Mouse (Mus musculus): ENCODE results near the gene Ypel1. TPM values are rescaled to one million over a fixed set of nuclear protein-coding genes. Genes with fewer than 3 reads are reported as not detected.

Gene Ypel1
- polyA plus RNA-seq, 1 experiment from 2014 or later = 12.2 TPM

MicroRNAs within 50 kb of the gene (microRNA counts, 519-probe panel; counts per million panel counts)
- 6,538 counts per million, percentile 92 among the panel's probes with 10 or more counts for microRNA mmu-miR-130b
- 473 counts per million, percentile 71 among the panel's probes with 10 or more counts for microRNA mmu-miR-301b

Small RNA genes lying within 50 kb of the gene (microRNA-seq; reads per million reads assigned to microRNA genes)
- gene Mir130b (ENCODE audit: borderline number of aligned reads) (13,751 reads per million, percentile 95 among the genes with 10 or more reads in this experiment), gene Mir301b (ENCODE audit: borderline number of aligned reads) (141 reads per million, percentile 50 among the genes with 10 or more reads in this experiment)

Other genes with a start within 250 kb of the Ypel1 start
- gene Spag6l, start 240.2 kb upstream of the Ypel1 start, polyA plus RNA-seq (2015; fragmentation: Nextera tagmentation; extraction: Ambion mirVana) = 0.29 and 0.62 TPM in 2 replicates
- 0.62 and 0.64 TPM in 2 replicates for gene Igll1, start 205.7 kb upstream of the Ypel1 start, polyA plus RNA-seq (2015; fragmentation: Nextera tagmentation; extraction: Ambion mirVana)
- 53.2 and 59.6 TPM in 2 replicates for gene Top3b, start 199.0 kb upstream of the Ypel1 start, polyA plus RNA-seq (2015; fragmentation: Nextera tagmentation; extraction: Ambion mirVana)
- gene Vpreb1, start 198.9 kb upstream of the Ypel1 start, polyA plus RNA-seq (2015; fragmentation: Nextera tagmentation; extraction: Ambion mirVana) = 6.3 and 7.3 TPM in 2 replicates
- gene Ppm1f, start 173.2 kb upstream of the Ypel1 start, polyA plus RNA-seq (2015; fragmentation: Nextera tagmentation; extraction: Ambion mirVana) = 18.1 and 19.8 TPM in 2 replicates
- gene Mapk1, start 86.3 kb upstream of the Ypel1 start, polyA plus RNA-seq (2015; fragmentation: Nextera tagmentation; extraction: Ambion mirVana) = 180 and 190 TPM in 2 replicates
- gene Ppil2, start 41.6 kb downstream of the Ypel1 start, polyA plus RNA-seq (2015; fragmentation: Nextera tagmentation; extraction: Ambion mirVana) = 148 and 150 TPM in 2 replicates
- gene 2610318N02Rik, start 55.5 kb downstream of the Ypel1 start, polyA plus RNA-seq (2015; fragmentation: Nextera tagmentation; extraction: Ambion mirVana) = 56.5 and 61.3 TPM in 2 replicates
- 74.2 and 113 TPM in 2 replicates for gene Sdf2l1, start 62.7 kb downstream of the Ypel1 start, polyA plus RNA-seq (2015; fragmentation: Nextera tagmentation; extraction: Ambion mirVana)
- gene Ydjc, start 74.9 kb downstream of the Ypel1 start, polyA plus RNA-seq (2015; fragmentation: Nextera tagmentation; extraction: Ambion mirVana) = 17.2 and 18.7 TPM in 2 replicates
- gene Ccdc116, start 77.5 kb downstream of the Ypel1 start, polyA plus RNA-seq (2015; fragmentation: Nextera tagmentation; extraction: Ambion mirVana) = 0.73 and 1.3 TPM in 2 replicates
- 420 and 454 TPM in 2 replicates for gene Ube2l3, start 133.0 kb downstream of the Ypel1 start, polyA plus RNA-seq (2015; fragmentation: Nextera tagmentation; extraction: Ambion mirVana)
- 0.30 and 0.48 TPM in 2 replicates for gene Rimbp3, start 138.9 kb downstream of the Ypel1 start, polyA plus RNA-seq (2015; fragmentation: Nextera tagmentation; extraction: Ambion mirVana)
- 1.5 and 2.2 TPM in 2 replicates for gene Hic2, start 163.9 kb downstream of the Ypel1 start, polyA plus RNA-seq (2015; fragmentation: Nextera tagmentation; extraction: Ambion mirVana)
- 33.3 and 50.5 TPM in 2 replicates for gene Tmem191c, start 206.4 kb downstream of the Ypel1 start, polyA plus RNA-seq (2015; fragmentation: Nextera tagmentation; extraction: Ambion mirVana)

Measured in thymus, postnatal 0 days (tissue).